Mouse (Mus musculus): ENCODE results near the gene Sac3d1. TPM values are rescaled to one million over a fixed set of nuclear protein-coding genes. Genes with fewer than 3 reads are reported as not detected.

Gene Sac3d1
- total and polyA plus RNA-seq, 3 experiments: 44.4 to 49.3 TPM; not detected in 1

DNA sequence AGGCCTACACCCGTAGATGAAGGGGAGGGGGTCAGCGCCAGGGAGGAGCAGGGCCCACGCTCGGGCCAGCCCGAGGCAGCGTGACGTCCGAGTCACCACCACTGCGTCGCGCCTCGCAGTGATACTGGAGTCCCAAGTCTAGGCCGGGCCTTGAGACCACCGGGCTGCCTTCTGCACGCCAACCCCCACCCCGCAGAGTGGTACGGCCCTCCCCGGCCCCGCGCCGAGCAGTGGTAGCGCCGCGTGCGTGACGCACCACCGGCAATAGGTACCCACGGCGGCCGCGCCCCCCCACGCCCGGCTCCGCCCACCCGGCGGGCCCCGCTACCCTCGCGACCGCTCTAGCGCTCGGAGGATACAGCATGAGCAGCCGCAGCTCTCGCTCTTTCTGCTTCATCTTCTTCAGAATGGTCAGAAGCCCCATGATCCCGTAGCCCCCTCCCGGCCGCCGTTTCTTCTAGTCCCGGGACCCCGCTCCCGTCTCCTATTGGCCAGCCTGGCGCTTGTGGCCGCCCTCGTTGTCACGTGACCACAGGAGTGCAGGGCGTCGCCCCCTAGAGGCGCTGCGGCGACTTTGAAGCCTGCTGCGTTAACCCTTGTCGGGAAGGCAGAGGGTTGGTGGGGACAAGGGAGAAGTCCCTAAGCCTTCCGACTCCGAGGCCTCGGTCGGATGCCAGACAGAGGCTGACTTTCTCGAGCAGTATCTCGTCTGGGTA, 22.4 kb upstream of the Sac3d1 start, which contains the start of gene Batf2:
Gene Batf2 (plus strand): TSS at position 306 of the 716 bp plus-strand sequence.
- peaks cover 5% of the 10 kb centered on the region; the same call in 1 of the 2 replicates for H3K79me2 ChIP-seq (ENCODE audit: control insufficient read depth, insufficient read depth, low read length, poor library complexity)
- TF ChIP-seq MAFK (IDR thresholded peaks at IDR 0.05; ENCODE audit: borderline replicate concordance, low read depth, low read length) (no peak), MXI1 (IDR thresholded peaks at IDR 0.05; ENCODE audit: low read depth, low read length) (peak; percentile 66; the same call in 1 of the 2 replicates), POLR2A (IDR thresholded peaks at IDR 0.05; ENCODE audit: control insufficient read depth in 1 of 2, insufficient read depth in 1 of 2, low read depth in 1 of 2, low read length in 2 of 2, poor library complexity in 1 of 2) (peak; percentile 70 to 77; a peak in 2 of 4 replicates), USF2 (IDR thresholded peaks at IDR 0.05; ENCODE audit: borderline replicate concordance in 1 of 2, insufficient read depth in 1 of 2, low read depth in 1 of 2, low read length in 2 of 2) (peak; percentile 81 to 94; a peak in 3 of 4 replicates), HCFC1 (IDR thresholded peaks at IDR 0.05; ENCODE audit: low read depth, low read length) (peak; percentile 74), JUND (IDR thresholded peaks at IDR 0.05; ENCODE audit: low read depth, low read length) (no peak), MAZ (IDR thresholded peaks at IDR 0.05; ENCODE audit: low read depth, low read length) (peak; percentile 66), MAX (IDR thresholded peaks at IDR 0.05; ENCODE audit: low read length) (peak; percentile 89), SMC3 (IDR thresholded peaks at IDR 0.05; ENCODE audit: low read depth, low read length) (peak; percentile 22; the same call in 1 of the 2 replicates), USF1 (IDR thresholded peaks at IDR 0.05; ENCODE audit: low read depth, low read length) (peak; percentile 99), BHLHE40 (IDR thresholded peaks at IDR 0.05; ENCODE audit: borderline replicate concordance, low read depth, low read length) (peak; percentile 88), POLR2AphosphoS2 (IDR thresholded peaks at IDR 0.05; ENCODE audit: low read length) (0 out of 2 replicates have a peak, but pooled peaks have one; percentile 42), GATA1 (IDR thresholded peaks at IDR 0.05; ENCODE audit: low read depth, low read length) (no peak), NELFE (IDR thresholded peaks at IDR 0.05; ENCODE audit: low read depth, low read length) (peak; percentile 89; the same call in 1 of the 2 replicates), NRF1 (IDR thresholded peaks at IDR 0.05; ENCODE audit: insufficient read depth, low read depth, low read length, poor library complexity, severe bottlenecking) (no peak), SIN3A (IDR thresholded peaks at IDR 0.05; ENCODE audit: low read length) (peak; percentile 88), CTCF (IDR thresholded peaks at IDR 0.05 in 2 of 3, conservative IDR thresholded peaks at IDR 0.05 in 1 of 3; ENCODE audit: control insufficient read depth in 1 of 3, insufficient read depth in 1 of 3, low read depth in 2 of 3, low read length in 3 of 3, poor library complexity in 1 of 3, severe bottlenecking in 1 of 3) (peak in 2 of 3 experiments; percentile 79 to 92; a peak in 4 of 6 replicates), CHD1 (IDR thresholded peaks at IDR 0.05; ENCODE audit: low read depth, low read length) (peak; percentile 97)

GRCm38 (mm10) chr19:6140374-6140677, 21.9 kb upstream of the Sac3d1 start:
- TF ChIP-seq E2F4 (IDR thresholded peaks at IDR 0.05; ENCODE audit: borderline replicate concordance, low read depth, low read length) (no peak), SIN3A (IDR thresholded peaks at IDR 0.05; ENCODE audit: low read length) (no peak), MEF2A (IDR thresholded peaks at IDR 0.05; ENCODE audit: extremely low read depth, insufficient replicate concordance, low read depth, low read length, poor library complexity, severe bottlenecking) (no peak), CTCF (IDR thresholded peaks at IDR 0.05 in 2 of 3, conservative IDR thresholded peaks at IDR 0.05 in 1 of 3; ENCODE audit: control insufficient read depth in 1 of 3, insufficient read depth in 1 of 3, low read depth in 2 of 3, low read length in 3 of 3, poor library complexity in 1 of 3, severe bottlenecking in 1 of 3) (no peak), SMC3 (IDR thresholded peaks at IDR 0.05; ENCODE audit: low read depth, low read length) (no peak), BHLHE40 (IDR thresholded peaks at IDR 0.05; ENCODE audit: borderline replicate concordance, low read depth, low read length) (no peak), MYC (IDR thresholded peaks at IDR 0.05; ENCODE audit: low read depth, low read length) (no peak)
- no peak for DNase-seq (ENCODE audit: low read depth, low spot score)
- H3K79me2 ChIP-seq (ENCODE audit: control insufficient read depth, insufficient read depth, low read length, poor library complexity): peaks cover 5% of the 10 kb centered on the region; the same call in 1 of the 2 replicates
- peak overlapping the region; percentile 73 to 74 for H3K4me3 ChIP-seq (ENCODE audit: control insufficient read depth in 1 of 2, insufficient read depth in 1 of 2, low read depth in 2 of 2, low read length in 2 of 2)
- H3K27ac ChIP-seq (ENCODE audit: control insufficient read depth, low read depth, low read length): peak overlapping the region; percentile 93
- H3K36me3 ChIP-seq (ENCODE audit: control insufficient read depth in 1 of 2, insufficient read depth in 2 of 2, low read length in 2 of 2): peaks cover 2 to 7% of the 10 kb centered on the region in 2 experiments; a peak in 2 of 4 replicates
- peaks cover 2 to 11% of the 10 kb centered on the region in 2 experiments; a peak in 3 of 4 replicates for H3K4me1 ChIP-seq (ENCODE audit: control insufficient read depth in 1 of 2, insufficient read depth in 2 of 2, low read length in 2 of 2)
- peak overlapping the region; percentile 88 for H3K9ac ChIP-seq (ENCODE audit: control insufficient read depth, low read depth, low read length, poor library complexity, severe bottlenecking)
- no peaks in the 10 kb centered on the region for H3K27me3 ChIP-seq (ENCODE audit: control insufficient read depth in 1 of 2, insufficient read depth in 2 of 2, low read length in 2 of 2)
- no peaks in the 10 kb centered on the region for H3K9me3 ChIP-seq (replicated peaks; ENCODE audit: insufficient read depth, low read length)

More for the DNA sequence above, 22.4 kb upstream of the Sac3d1 start, which contains the start of gene Batf2:
- Histone ChIP-seq H3K27me3 (ENCODE audit: control insufficient read depth in 1 of 2, insufficient read depth in 2 of 2, low read length in 2 of 2) (no peaks in the 10 kb centered on the region), H3K27ac (ENCODE audit: control insufficient read depth, low read depth, low read length) (peak within 1 kb of the TSS; percentile 93), H3K4me1 (ENCODE audit: control insufficient read depth in 1 of 2, insufficient read depth in 2 of 2, low read length in 2 of 2) (peaks cover 2 to 11% of the 10 kb centered on the region in 2 experiments; a peak in 3 of 4 replicates), H3K9me3 (replicated peaks; ENCODE audit: insufficient read depth, low read length) (no peaks in the 10 kb centered on the region), H3K36me3 (ENCODE audit: control insufficient read depth in 1 of 2, insufficient read depth in 2 of 2, low read length in 2 of 2) (peaks cover 0 to 7% of the 10 kb centered on the region in 2 experiments; a peak in 2 of 4 replicates), H3K4me3 (ENCODE audit: control insufficient read depth in 1 of 2, insufficient read depth in 1 of 2, low read depth in 2 of 2, low read length in 2 of 2) (peak within 1 kb of the TSS; percentile 73 to 74), H3K9ac (ENCODE audit: control insufficient read depth, low read depth, low read length, poor library complexity, severe bottlenecking) (peak within 1 kb of the TSS; percentile 88)
- DNase-seq (ENCODE audit: low read depth, low spot score): peak; percentile 98

Data from MEL (cell line).